Mouse (Mus musculus): Measurements from ENCODE around the gene Ccr1l1. TPM values are rescaled to one million over a fixed set of nuclear protein-coding genes. Genes with fewer than 3 reads are reported as not detected.

The Ccr1l1 gene
- polyA plus RNA-seq, 1 experiment from 2014 or later, result not detected

GRCm38 (mm10) chr9:123951176-123951575 is 27.0 kb downstream of the Ccr1l1 start:
- H3K4me3 ChIP-seq, result no peak overlapping the region
- H3K9me3 ChIP-seq, result no peaks in the 10 kb centered on the region
- ATAC-seq (ENCODE audit: low FRiP score, low read depth), result no peak
- H3K27me3 ChIP-seq, result no peaks in the 10 kb centered on the region
- no peak overlapping the region for H3K4me2 ChIP-seq
- no peak overlapping the region for H3K9ac ChIP-seq
- no peak overlapping the region for H3K27ac ChIP-seq (replicated peaks)
- H3K4me1 ChIP-seq (replicated peaks), result no peaks in the 10 kb centered on the region
- 97% methylated on average over 1 of the region's 1 CpGs for WGBS
- no peaks in the 10 kb centered on the region for H3K36me3 ChIP-seq

GRCm38 (mm10) chr9:123949432-123949831 is 28.8 kb downstream of the Ccr1l1 start:
- no peaks in the 10 kb centered on the region for H3K9me3 ChIP-seq
- no peak overlapping the region for H3K27ac ChIP-seq (replicated peaks)
- H3K4me1 ChIP-seq (replicated peaks), result no peaks in the 10 kb centered on the region
- no peaks in the 10 kb centered on the region for H3K36me3 ChIP-seq
- no peak overlapping the region for H3K4me2 ChIP-seq
- WGBS, result 90% methylated on average over 2 of the region's 2 CpGs
- H3K27me3 ChIP-seq, result no peaks in the 10 kb centered on the region
- H3K4me3 ChIP-seq, result no peak overlapping the region
- no peak overlapping the region for H3K9ac ChIP-seq
- no peak for ATAC-seq (ENCODE audit: low FRiP score, low read depth)

GRCm38 (mm10) chr9:123947815-123948214 is 30.4 kb downstream of the Ccr1l1 start:
- WGBS, result 77% methylated on average over 1 of the region's 1 CpGs
- Histone ChIP-seq H3K9me3 (no peaks in the 10 kb centered on the region), H3K9ac (no peak overlapping the region), H3K27me3 (no peaks in the 10 kb centered on the region), H3K4me1 (replicated peaks) (no peaks in the 10 kb centered on the region), H3K27ac (replicated peaks) (no peak overlapping the region), H3K4me2 (no peak overlapping the region), H3K36me3 (no peaks in the 10 kb centered on the region), H3K4me3 (no peak overlapping the region)
- ATAC-seq (ENCODE audit: low FRiP score, low read depth), result no peak

GRCm38 (mm10) chr9:123942025-123942424 is 36.2 kb downstream of the Ccr1l1 start:
- Histone ChIP-seq H3K9ac (no peak overlapping the region), H3K27ac (replicated peaks) (no peak overlapping the region), H3K4me1 (replicated peaks) (no peaks in the 10 kb centered on the region), H3K4me2 (no peak overlapping the region), H3K9me3 (no peaks in the 10 kb centered on the region), H3K27me3 (no peaks in the 10 kb centered on the region), H3K36me3 (no peaks in the 10 kb centered on the region), H3K4me3 (no peak overlapping the region)
- no peak for ATAC-seq (ENCODE audit: low FRiP score, low read depth)
- WGBS, result 92% methylated on average over 3 of the region's 3 CpGs

- H3K36me3 ChIP-seq, result no peaks in the 10 kb centered on the region
- no peak overlapping the region for H3K27ac ChIP-seq (replicated peaks)
- WGBS, result 81% methylated on average over 2 of the region's 2 CpGs
- no peak overlapping the region for H3K4me2 ChIP-seq
- no peaks in the 10 kb centered on the region for H3K4me1 ChIP-seq (replicated peaks)
- no peak overlapping the region for H3K4me3 ChIP-seq
- ATAC-seq (ENCODE audit: low FRiP score, low read depth), result no peak
- H3K27me3 ChIP-seq, result no peaks in the 10 kb centered on the region
- H3K9ac ChIP-seq, result no peak overlapping the region
- no peaks in the 10 kb centered on the region for H3K9me3 ChIP-seq
Measured at GRCm38 (mm10) chr9:123941316-123941715, 36.9 kb downstream of the Ccr1l1 start.

GRCm38 (mm10) chr9:123940628-123941027 is 37.6 kb downstream of the Ccr1l1 start:
- Histone ChIP-seq H3K4me3 (no peak overlapping the region), H3K27me3 (no peaks in the 10 kb centered on the region), H3K9ac (no peak overlapping the region), H3K4me1 (replicated peaks) (no peaks in the 10 kb centered on the region), H3K9me3 (no peaks in the 10 kb centered on the region), H3K27ac (replicated peaks) (no peak overlapping the region), H3K36me3 (no peaks in the 10 kb centered on the region), H3K4me2 (no peak overlapping the region)
- ATAC-seq (ENCODE audit: low FRiP score, low read depth), result no peak

GRCm38 (mm10) chr9:123940168-123940567 is 38.0 kb downstream of the Ccr1l1 start:
- H3K9me3 ChIP-seq, result no peaks in the 10 kb centered on the region
- no peaks in the 10 kb centered on the region for H3K4me1 ChIP-seq (replicated peaks)
- H3K4me2 ChIP-seq, result no peak overlapping the region
- no peak overlapping the region for H3K27ac ChIP-seq (replicated peaks)
- ATAC-seq (ENCODE audit: low FRiP score, low read depth), result no peak
- no peaks in the 10 kb centered on the region for H3K27me3 ChIP-seq
- H3K9ac ChIP-seq, result no peak overlapping the region
- 76% methylated on average over 1 of the region's 1 CpGs for WGBS
- no peak overlapping the region for H3K4me3 ChIP-seq
- no peaks in the 10 kb centered on the region for H3K36me3 ChIP-seq

- H3K9me3 ChIP-seq, result no peaks in the 10 kb centered on the region
- H3K9ac ChIP-seq, result no peak overlapping the region
- no peak overlapping the region for H3K4me3 ChIP-seq
- no peak overlapping the region for H3K4me2 ChIP-seq
- no peaks in the 10 kb centered on the region for H3K36me3 ChIP-seq
- no peak for ATAC-seq (ENCODE audit: low FRiP score, low read depth)
- H3K4me1 ChIP-seq (replicated peaks), result no peaks in the 10 kb centered on the region
- H3K27ac ChIP-seq (replicated peaks), result no peak overlapping the region
- 95% methylated on average over 2 of the region's 2 CpGs for WGBS
- H3K27me3 ChIP-seq, result no peaks in the 10 kb centered on the region
Measured at GRCm38 (mm10) chr9:123937989-123938388, 40.2 kb downstream of the Ccr1l1 start.

- H3K4me3 ChIP-seq, result no peak overlapping the region
- H3K27me3 ChIP-seq, result no peaks in the 10 kb centered on the region
- no peaks in the 10 kb centered on the region for H3K36me3 ChIP-seq
- no peaks in the 10 kb centered on the region for H3K9me3 ChIP-seq
- no peak overlapping the region for H3K9ac ChIP-seq
- H3K27ac ChIP-seq (replicated peaks), result no peak overlapping the region
- WGBS, result 87% methylated on average over 9 of the region's 9 CpGs
- ATAC-seq (ENCODE audit: low FRiP score, low read depth), result no peak
- no peak overlapping the region for H3K4me2 ChIP-seq
- no peaks in the 10 kb centered on the region for H3K4me1 ChIP-seq (replicated peaks)
Measured at GRCm38 (mm10) chr9:123936604-123937280, 41.5 kb downstream of the Ccr1l1 start.

- no peak overlapping the region for H3K4me2 ChIP-seq
- no peak overlapping the region for H3K4me3 ChIP-seq
- WGBS, result 95% methylated on average over 5 of the region's 5 CpGs
- H3K36me3 ChIP-seq, result no peaks in the 10 kb centered on the region
- no peak overlapping the region for H3K27ac ChIP-seq (replicated peaks)
- H3K4me1 ChIP-seq (replicated peaks), result no peaks in the 10 kb centered on the region
- ATAC-seq (ENCODE audit: low FRiP score, low read depth), result no peak
- no peak overlapping the region for H3K9ac ChIP-seq
- no peaks in the 10 kb centered on the region for H3K9me3 ChIP-seq
- no peaks in the 10 kb centered on the region for H3K27me3 ChIP-seq
Measured at GRCm38 (mm10) chr9:123935776-123936175, 42.4 kb downstream of the Ccr1l1 start.

- no peak overlapping the region for H3K27ac ChIP-seq (replicated peaks)
- no peaks in the 10 kb centered on the region for H3K4me1 ChIP-seq (replicated peaks)
- H3K9ac ChIP-seq, result no peak overlapping the region
- 93% methylated on average over 6 of the region's 6 CpGs for WGBS
- no peaks in the 10 kb centered on the region for H3K27me3 ChIP-seq
- H3K4me2 ChIP-seq, result no peak overlapping the region
- no peaks in the 10 kb centered on the region for H3K36me3 ChIP-seq
- H3K4me3 ChIP-seq, result no peak overlapping the region
- ATAC-seq (ENCODE audit: low FRiP score, low read depth), result no peak
- no peaks in the 10 kb centered on the region for H3K9me3 ChIP-seq
Measured at GRCm38 (mm10) chr9:123935346-123935745, 42.9 kb downstream of the Ccr1l1 start.

GRCm38 (mm10) chr9:123933716-123934445 is 44.3 kb downstream of the Ccr1l1 start:
- H3K4me1 ChIP-seq (replicated peaks), result no peaks in the 10 kb centered on the region
- H3K4me2 ChIP-seq, result no peak overlapping the region
- ATAC-seq (ENCODE audit: low FRiP score, low read depth), result no peak
- H3K9ac ChIP-seq, result no peak overlapping the region
- no peak overlapping the region for H3K4me3 ChIP-seq
- 90% methylated on average over 5 of the region's 5 CpGs for whole genome bisulfite sequencing
- no peak overlapping the region for H3K27ac ChIP-seq (replicated peaks)
- H3K36me3 ChIP-seq, result no peaks in the 10 kb centered on the region
- no peaks in the 10 kb centered on the region for H3K9me3 ChIP-seq
- H3K27me3 ChIP-seq, result no peaks in the 10 kb centered on the region

Measured in hindbrain, embryonic 15.5 days (tissue).